Mouse (Mus musculus) spleen, adult 2 months (tissue): ENCODE data around the gene Gm42791. TPM values are rescaled to one million over a fixed set of nuclear protein-coding genes. Genes with fewer than 3 reads are reported as not detected.
A peak's percentile ranks its signal among the peaks of the same experiment; 100 is the strongest.

Experiments
- DNase-seq, 2 experiments: peaks; one replicate each; pipeline versions ENCODE4 v3.0.0 to v3.0.0-alpha.2; 2012 to 2021; ENCODE audit warnings: low spot score in 2 of 2, low read depth in 1 of 2
- H3K27ac ChIP-seq: fragments of 200-500 bp; 2 replicates; pipeline ENCODE4 v1.5.1; 2012; ENCODE audit warnings: low read length, inconsistent platforms; ENCODE audit not compliant: insufficient read depth
- H3K27me3 ChIP-seq: fragments of 200-500 bp; 2 replicates; pipeline ENCODE4 v1.6.1; 2012; ENCODE audit warnings: mild to moderate bottlenecking, moderate library complexity, low read length, inconsistent platforms; ENCODE audit not compliant: control insufficient read depth, insufficient read depth
- H3K36me3 ChIP-seq: fragments of 200-500 bp; 2 replicates; pipeline ENCODE4 v1.6.1; 2012; ENCODE audit warnings: mild to moderate bottlenecking, low read length, inconsistent platforms; ENCODE audit not compliant: control insufficient read depth, insufficient read depth
- H3K4me1 ChIP-seq: fragments of 200-500 bp; 2 replicates; pipeline ENCODE4 v1.6.1; 2011; ENCODE audit warnings: inconsistent platforms; ENCODE audit not compliant: control insufficient read depth, insufficient read depth, insufficient read length
- H3K4me3 ChIP-seq: fragments of 200-500 bp; 2 replicates; pipeline ENCODE4 v1.5.1; 2011; ENCODE audit warnings: mild to moderate bottlenecking, inconsistent platforms; ENCODE audit not compliant: insufficient read depth, insufficient read length; ENCODE audit errors: extremely low read depth
- CTCF ChIP-seq: fragments of 200-500 bp; IDR thresholded peaks from 2 replicates; pipeline ENCODE4 v1.5.1; 2011; ENCODE audit warnings: mild to moderate bottlenecking, inconsistent platforms; ENCODE audit not compliant: insufficient read depth, insufficient read length, insufficient replicate concordance; ENCODE audit errors: extremely low read depth
- POLR2A ChIP-seq: fragments of 200-500 bp; IDR thresholded peaks from 2 replicates; pipeline ENCODE4 v1.6.1; 2011; ENCODE audit warnings: low read depth, low read length, inconsistent platforms
- WGBS: fragments of 180-500 bp; shearing (Covaris S2); methylation state at CpG from one replicate; pipeline ENCODE4 v1.1.7; 2018; 5-methylcytosine and 5-hydroxymethylcytosine counted together
- polyA plus RNA-seq: library from polyadenylated mRNA; depleted of rRNA; stranded (reverse); fragments of >200 nt; gene quantifications from 2 replicates; pipeline ENCODE4 v1.2.3, GENCODE M21; 2012

Gm42791 gene
- polyA plus RNA-seq, 1 experiment: not detected

DNA sequence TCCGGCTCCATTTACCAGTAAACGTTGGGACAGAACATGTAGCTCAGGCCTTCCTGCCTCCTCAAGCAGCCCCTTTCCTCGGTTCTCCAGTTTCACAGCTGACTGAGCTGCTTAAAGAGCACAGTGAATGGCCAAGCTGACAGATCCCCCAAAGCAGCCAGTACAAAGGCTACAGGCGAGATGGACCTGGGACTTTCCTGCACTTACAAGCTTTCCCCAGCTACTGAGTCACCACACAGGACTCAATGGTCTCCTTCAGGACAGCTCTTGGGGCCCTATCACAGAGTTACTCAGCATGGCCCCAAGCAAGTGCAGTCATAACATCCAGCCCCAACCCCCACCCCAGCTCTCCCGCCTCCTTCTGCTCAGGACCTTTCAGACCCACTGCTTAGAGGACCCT is 99.9 kb downstream of the Gm42791 start:
- DNase-seq: no peak

DNA sequence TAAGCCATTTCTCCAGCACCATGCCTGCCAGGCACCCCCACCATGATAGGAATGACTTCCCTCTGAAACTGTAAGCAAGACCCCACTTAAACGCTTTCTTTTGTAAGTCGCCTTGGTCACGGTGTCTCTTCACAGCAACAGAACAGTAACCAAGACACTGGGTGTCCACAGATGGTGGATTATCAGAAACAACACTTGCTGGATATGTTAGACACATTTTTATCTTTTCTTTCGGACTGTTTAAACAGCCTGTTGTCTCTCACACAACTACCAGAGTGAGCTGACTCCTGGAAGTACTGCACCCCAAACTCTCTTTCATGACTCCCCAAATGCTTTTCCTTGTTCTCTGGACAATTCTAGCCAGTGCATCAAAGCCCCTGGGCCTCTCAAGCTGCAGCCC is 104.7 kb downstream of the Gm42791 start:
- DNase-seq: no peak
- 88% methylated on average over 4 of the region's 4 CpGs for WGBS
- no peak overlapping the region for H3K4me3 ChIP-seq
- H3K27me3 ChIP-seq: no peaks in the 10 kb centered on the region
- TF ChIP-seq CTCF: no peak
- TF ChIP-seq POLR2A: no peak
- H3K36me3 ChIP-seq: peaks cover 4% of the 10 kb centered on the region
- peaks cover 2% of the 10 kb centered on the region for H3K4me1 ChIP-seq
- H3K27ac ChIP-seq: no peak overlapping the region

More for the DNA sequence above, 99.9 kb downstream of the Gm42791 start:
- TF ChIP-seq CTCF (no peak), POLR2A (no peak)
- H3K27me3 ChIP-seq: no peaks in the 10 kb centered on the region
- H3K36me3 ChIP-seq: peaks cover 4% of the 10 kb centered on the region
- H3K4me3 ChIP-seq: no peak overlapping the region
- H3K27ac ChIP-seq: no peak overlapping the region
- WGBS: 84% methylated on average over 5 of the region's 5 CpGs
- H3K4me1 ChIP-seq: peaks cover 8% of the 10 kb centered on the region; the same call in 1 of the 2 replicates

DNA sequence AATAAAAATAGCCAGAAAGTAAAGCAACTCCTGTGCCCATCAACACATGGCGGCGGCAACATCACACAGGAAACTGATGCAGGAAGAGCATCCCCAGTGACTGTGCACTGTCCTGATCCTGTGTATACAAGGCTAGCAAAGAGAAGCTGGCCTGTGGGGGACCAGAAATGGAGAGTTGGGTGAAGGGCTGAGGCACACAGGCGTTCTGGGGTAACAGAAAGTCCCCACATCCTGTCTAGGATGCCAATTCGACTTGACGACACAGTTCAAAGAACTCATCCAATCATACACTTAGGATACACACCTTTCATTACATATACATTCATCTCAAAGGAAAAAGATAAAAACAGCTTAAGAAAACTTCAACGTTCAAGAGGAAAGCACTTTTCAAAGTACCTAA is 106.9 kb downstream of the Gm42791 start:
- Histone ChIP-seq H3K4me1 (peaks cover 2% of the 10 kb centered on the region), H3K4me3 (no peak overlapping the region), H3K27ac (no peak overlapping the region), H3K36me3 (peaks cover 3% of the 10 kb centered on the region), H3K27me3 (no peaks in the 10 kb centered on the region)
- WGBS: 38% methylated on average over 6 of the region's 6 CpGs
- DNase-seq: no peak
- no peak for TF ChIP-seq POLR2A
- no peak for TF ChIP-seq CTCF

DNA sequence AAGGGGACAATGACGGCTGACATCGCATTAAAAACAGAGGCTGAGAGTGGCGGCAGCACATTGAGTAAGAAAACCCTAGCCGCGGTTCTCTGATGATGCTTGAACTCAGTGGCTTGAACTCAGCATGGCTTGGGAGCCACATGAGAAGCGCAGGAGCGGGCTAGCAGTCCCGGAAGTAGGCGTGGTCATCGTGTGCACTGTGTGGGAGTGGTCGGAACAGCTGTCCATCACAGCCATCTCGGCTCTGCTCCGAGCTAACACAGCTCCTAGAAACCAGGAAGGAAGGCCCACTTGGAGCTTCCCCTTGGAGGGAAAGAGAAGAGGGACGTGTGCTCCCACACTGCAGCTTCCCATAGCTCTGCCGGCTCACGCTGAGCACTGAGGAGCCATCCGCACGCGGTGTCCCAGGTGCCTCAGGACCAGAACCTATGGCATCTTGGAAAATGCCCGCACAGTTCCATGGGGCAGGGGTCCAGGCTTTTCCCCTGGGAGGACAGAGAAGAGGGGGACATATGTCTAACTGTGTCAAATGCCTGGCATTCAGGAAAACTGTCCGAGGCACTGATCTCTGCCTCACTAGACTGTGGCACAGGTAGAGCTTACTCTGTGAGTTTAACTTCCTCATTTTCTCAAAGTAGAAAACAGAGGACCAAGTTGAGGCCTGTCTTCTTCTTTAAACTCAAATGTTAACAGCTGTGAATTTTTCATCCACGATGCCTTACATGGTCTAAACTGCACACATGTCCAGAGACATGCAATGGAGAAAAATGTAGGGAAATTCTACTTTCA is 108.9 kb downstream of the Gm42791 start:
- no peak for DNase-seq
- peaks cover 2% of the 10 kb centered on the region for H3K4me1 ChIP-seq
- TF ChIP-seq CTCF (no peak), POLR2A (no peak)
- WGBS: 80% methylated on average over 22 of the region's 22 CpGs
- no peak overlapping the region for H3K27ac ChIP-seq
- H3K27me3 ChIP-seq: no peaks in the 10 kb centered on the region
- H3K4me3 ChIP-seq: no peak overlapping the region; the same call in 1 of the 2 replicates
- no peaks in the 10 kb centered on the region for H3K36me3 ChIP-seq

DNA sequence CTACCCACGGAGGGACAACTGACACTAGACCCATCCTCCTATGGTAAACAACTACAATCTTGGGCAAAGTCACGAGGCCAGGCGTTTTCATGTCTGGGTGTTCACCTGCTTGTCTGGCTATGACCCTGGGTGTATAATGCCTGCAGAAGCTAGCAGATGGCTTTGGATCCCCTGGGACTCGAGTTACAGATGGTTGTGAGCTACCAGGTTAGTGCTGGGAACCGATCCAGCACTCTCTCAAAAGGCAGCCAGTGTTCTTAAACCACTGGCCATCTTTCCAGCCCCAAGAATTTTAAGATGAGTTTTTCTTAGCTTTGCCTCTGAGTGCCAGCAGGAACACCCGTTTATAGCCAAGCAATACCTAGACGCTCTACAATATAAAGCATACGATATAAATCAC is 111.3 kb downstream of the Gm42791 start:
- Histone ChIP-seq H3K4me3 (no peak overlapping the region), H3K27me3 (no peaks in the 10 kb centered on the region), H3K36me3 (no peaks in the 10 kb centered on the region), H3K27ac (no peak overlapping the region), H3K4me1 (peaks cover 2% of the 10 kb centered on the region)
- WGBS: 91% methylated on average over 8 of the region's 8 CpGs
- no peak for TF ChIP-seq POLR2A
- DNase-seq: no peak

DNA sequence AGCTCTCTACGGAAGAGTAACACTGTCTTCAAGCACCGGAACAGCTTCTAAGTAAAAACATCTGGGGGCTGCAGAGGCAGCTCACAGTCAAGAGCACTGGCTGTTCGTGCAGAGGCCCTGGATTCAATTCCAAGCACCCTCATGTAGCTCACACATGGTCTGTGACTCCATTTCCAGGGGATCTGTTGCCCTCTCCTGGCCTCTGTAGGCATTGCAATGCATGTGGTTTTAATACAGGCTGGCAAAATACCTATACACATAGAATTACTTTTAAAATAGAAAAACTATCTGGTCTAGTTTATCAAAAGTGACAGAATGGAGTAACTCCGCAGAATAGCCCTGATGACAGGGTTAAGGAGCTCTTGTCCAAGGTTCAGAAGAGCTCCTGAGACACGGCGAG is 115.7 kb downstream of the Gm42791 start:
- Histone ChIP-seq H3K4me3 (no peak overlapping the region), H3K27ac (no peak overlapping the region), H3K27me3 (no peaks in the 10 kb centered on the region), H3K4me1 (no peaks in the 10 kb centered on the region), H3K36me3 (peaks cover 2% of the 10 kb centered on the region; the same call in 1 of the 2 replicates)
- TF ChIP-seq POLR2A: no peak
- TF ChIP-seq CTCF: peak; percentile 34; the same call in 1 of the 2 replicates
- 94% methylated on average over 6 of the region's 6 CpGs for WGBS
- no peak for DNase-seq

DNA sequence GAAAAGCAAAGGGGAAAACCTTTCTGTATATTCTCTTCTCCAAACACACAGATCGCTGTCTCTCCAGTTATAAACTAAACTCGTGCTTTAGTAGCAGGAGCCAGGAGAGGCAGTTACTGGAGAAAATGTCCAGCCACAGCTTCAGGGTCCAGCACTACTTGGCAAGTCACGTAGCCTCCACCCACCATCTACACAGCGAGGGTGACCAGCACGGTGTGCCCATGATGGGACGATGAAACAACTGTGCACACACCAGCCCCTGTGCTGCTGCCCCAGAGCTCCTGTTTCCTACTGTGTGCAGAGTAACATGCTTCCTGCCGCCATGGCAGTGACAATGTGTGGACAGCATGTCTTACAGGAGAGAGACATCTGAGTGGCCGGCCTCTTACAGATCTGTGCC is 121.8 kb downstream of the Gm42791 start:
- no peak overlapping the region for H3K27ac ChIP-seq
- DNase-seq: no peak
- no peak overlapping the region for H3K4me3 ChIP-seq
- peaks cover 4% of the 10 kb centered on the region; the same call in 1 of the 2 replicates for H3K4me1 ChIP-seq
- peaks cover 2% of the 10 kb centered on the region; the same call in 1 of the 2 replicates for H3K36me3 ChIP-seq
- WGBS: 96% methylated on average over 8 of the region's 8 CpGs
- H3K27me3 ChIP-seq: no peaks in the 10 kb centered on the region
- no peak for TF ChIP-seq CTCF
- TF ChIP-seq POLR2A: no peak
